Mouse (Mus musculus): ENCODE results near the gene Fam129c.

- TF ChIP-seq CTCF (IDR thresholded peaks at IDR 0.05; ENCODE audit: low read depth, low read length) = no peak
- no peak for TF ChIP-seq POLR2A (IDR thresholded peaks at IDR 0.05; ENCODE audit: borderline replicate concordance, low read depth, low read length)
These were observed 40.9 kb downstream of the Fam129c start for GRCm38 (mm10) chr8:71638321-71638720.

Measured in bone marrow macrophage, adult 2 months (primary cell).